Mouse (Mus musculus) embryonic facial prominence, embryonic 13.5 days (tissue): ENCODE measurements at regions not wholly inside any gene's neighbourhood (a gene's known extent, or its start where the extent isn't known, plus 50 kb on each side); places are given as distances from the start of the nearest gene placed in this dataset.

ENCODE experiments used
- ATAC-seq: fragments of 200-750 bp; cut with Nextera tagmentation; 2 replicates; pipeline ENCODE4 v1.8.0; 2017; ENCODE audit warnings: low read depth; ENCODE audit not compliant: insufficient number of reproducible peaks, insufficient read depth, low FRiP score, low TSS enrichment
- H3K27ac ChIP-seq: fragments of 300-500 bp; sonication (generic); 2 replicates; pipeline ENCODE4 v1.5.1; 2015; ENCODE audit warnings: moderate library complexity, mild to moderate bottlenecking, inconsistent platforms
- H3K27me3 ChIP-seq: fragments of 300-500 bp; sonication (generic); 2 replicates; pipeline ENCODE4 v1.6.1; 2015; ENCODE audit warnings: mild to moderate bottlenecking, inconsistent platforms
- H3K36me3 ChIP-seq: fragments of 300-500 bp; sonication (generic); 2 replicates; pipeline ENCODE4 v1.6.1; 2015; ENCODE audit warnings: mild to moderate bottlenecking, inconsistent platforms
- H3K4me1 ChIP-seq: fragments of 300-500 bp; sonication (generic); 2 replicates; pipeline ENCODE4 v1.6.1; 2015; ENCODE audit warnings: inconsistent platforms
- H3K4me2 ChIP-seq: fragments of 300-500 bp; sonication (generic); 2 replicates; pipeline ENCODE4 v1.6.1; 2015; ENCODE audit warnings: moderate library complexity, mild to moderate bottlenecking, inconsistent platforms
- H3K4me3 ChIP-seq: fragments of 300-500 bp; sonication (generic); 2 replicates; pipeline ENCODE4 v1.5.1; 2015; ENCODE audit warnings: mild to moderate bottlenecking, inconsistent platforms
- H3K9ac ChIP-seq: fragments of 300-500 bp; sonication (generic); 2 replicates; pipeline ENCODE4 v1.6.1; 2015; ENCODE audit warnings: mild to moderate bottlenecking, inconsistent platforms
- H3K9me3 ChIP-seq: fragments of 300-500 bp; sonication (generic); 2 replicates; pipeline ENCODE4 v1.6.1; 2016; ENCODE audit warnings: inconsistent platforms
- WGBS: fragments of 180-500 bp; shearing (Covaris S2); methylation state at CpG from one replicate; pipeline ENCODE4 v1.1.7; 2015; ENCODE audit warnings: mixed read lengths; 5-methylcytosine and 5-hydroxymethylcytosine counted together

- Histone ChIP-seq H3K4me1 (peaks cover 23% of the 10 kb centered on the region), H3K4me2 (no peak overlapping the region), H3K4me3 (no peak overlapping the region), H3K27ac (no peak overlapping the region), H3K9ac (no peak overlapping the region), H3K36me3 (no peaks in the 10 kb centered on the region), H3K9me3 (no peaks in the 10 kb centered on the region), H3K27me3 (no peaks in the 10 kb centered on the region)
- 66% methylated on average over 4 of the region's 4 CpGs for WGBS
- no peak for ATAC-seq
Observed at GRCm38 (mm10) chr12:70633194-70633593, 180.3 kb downstream of the Tmx1 start.

GRCm38 (mm10) chr12:70633622-70634365 lies 180.9 kb downstream of the Tmx1 start:
- no peak overlapping the region for H3K4me2 ChIP-seq
- ATAC-seq: no peak
- no peaks in the 10 kb centered on the region for H3K27me3 ChIP-seq
- H3K9me3 ChIP-seq: no peaks in the 10 kb centered on the region
- 55% methylated on average over 13 of the region's 13 CpGs for WGBS
- no peak overlapping the region for H3K9ac ChIP-seq
- no peak overlapping the region for H3K4me3 ChIP-seq
- H3K27ac ChIP-seq: no peak overlapping the region
- H3K36me3 ChIP-seq: no peaks in the 10 kb centered on the region
- H3K4me1 ChIP-seq: peaks cover 20% of the 10 kb centered on the region

GRCm38 (mm10) chr12:70635997-70636396 lies 183.1 kb downstream of the Tmx1 start:
- H3K9ac ChIP-seq: no peak overlapping the region
- H3K9me3 ChIP-seq: no peaks in the 10 kb centered on the region
- H3K4me1 ChIP-seq: peaks cover 13% of the 10 kb centered on the region
- 71% methylated on average over 7 of the region's 7 CpGs for WGBS
- ATAC-seq: no peak
- H3K36me3 ChIP-seq: no peaks in the 10 kb centered on the region
- no peak overlapping the region for H3K4me3 ChIP-seq
- H3K4me2 ChIP-seq: no peak overlapping the region
- H3K27me3 ChIP-seq: no peaks in the 10 kb centered on the region
- H3K27ac ChIP-seq: no peak overlapping the region

GRCm38 (mm10) chr12:70640186-70640585 lies 185.1 kb upstream of the Frmd6 start:
- H3K4me3 ChIP-seq: no peak overlapping the region
- H3K4me2 ChIP-seq: no peak overlapping the region
- H3K36me3 ChIP-seq: no peaks in the 10 kb centered on the region
- no peaks in the 10 kb centered on the region for H3K9me3 ChIP-seq
- H3K27me3 ChIP-seq: no peaks in the 10 kb centered on the region
- no peak overlapping the region for H3K9ac ChIP-seq
- ATAC-seq: no peak
- WGBS: 76% methylated on average over 2 of the region's 2 CpGs
- H3K4me1 ChIP-seq: no peaks in the 10 kb centered on the region
- no peak overlapping the region for H3K27ac ChIP-seq

GRCm38 (mm10) chr12:70644910-70645309 lies 180.4 kb upstream of the Frmd6 start:
- H3K4me3 ChIP-seq: no peak overlapping the region
- 74% methylated on average over 2 of the region's 2 CpGs for WGBS
- no peak for ATAC-seq
- no peak overlapping the region for H3K9ac ChIP-seq
- no peaks in the 10 kb centered on the region for H3K9me3 ChIP-seq
- no peaks in the 10 kb centered on the region for H3K36me3 ChIP-seq
- H3K4me2 ChIP-seq: no peak overlapping the region
- H3K27ac ChIP-seq: no peak overlapping the region
- 0 out of 2 replicates have a peak, but pooled peaks cover 11% of the 10 kb centered on the region for H3K4me1 ChIP-seq
- H3K27me3 ChIP-seq: no peaks in the 10 kb centered on the region

GRCm38 (mm10) chr12:70645407-70645806 lies 179.9 kb upstream of the Frmd6 start:
- WGBS: 70% methylated on average over 3 of the region's 3 CpGs
- H3K36me3 ChIP-seq: no peaks in the 10 kb centered on the region
- peak; percentile 32; the same call in 1 of the 2 replicates for ATAC-seq

GRCm38 (mm10) chr12:70647516-70647915 lies 177.8 kb upstream of the Frmd6 start:
- no peak overlapping the region for H3K4me2 ChIP-seq
- 0 out of 2 replicates have a peak, but pooled peaks cover 11% of the 10 kb centered on the region for H3K4me1 ChIP-seq
- no peaks in the 10 kb centered on the region for H3K36me3 ChIP-seq
- no peaks in the 10 kb centered on the region for H3K27me3 ChIP-seq
- no peak overlapping the region for H3K4me3 ChIP-seq
- ATAC-seq: no peak
- peak overlapping the region; percentile 29 for H3K27ac ChIP-seq
- no peak overlapping the region for H3K9ac ChIP-seq
- WGBS: 35% methylated on average over 6 of the region's 6 CpGs
- H3K9me3 ChIP-seq: no peaks in the 10 kb centered on the region

More at GRCm38 (mm10) chr12:70645407-70645806, 179.9 kb upstream of the Frmd6 start:
- Histone ChIP-seq H3K4me3 (no peak overlapping the region), H3K9me3 (no peaks in the 10 kb centered on the region), H3K27ac (no peak overlapping the region), H3K4me1 (0 out of 2 replicates have a peak, but pooled peaks cover 11% of the 10 kb centered on the region), H3K27me3 (no peaks in the 10 kb centered on the region), H3K9ac (no peak overlapping the region), H3K4me2 (no peak overlapping the region)

GRCm38 (mm10) chr12:70648179-70648811 lies 177.0 kb upstream of the Frmd6 start:
- no peak overlapping the region for H3K9ac ChIP-seq
- no peaks in the 10 kb centered on the region for H3K36me3 ChIP-seq
- WGBS: 64% methylated on average over 6 of the region's 6 CpGs
- no peaks in the 10 kb centered on the region for H3K27me3 ChIP-seq
- no peak for ATAC-seq
- H3K4me2 ChIP-seq: no peak overlapping the region
- 0 out of 2 replicates have a peak, but pooled peaks cover 11% of the 10 kb centered on the region for H3K4me1 ChIP-seq
- peak overlapping the region; percentile 44 for H3K27ac ChIP-seq
- H3K9me3 ChIP-seq: no peaks in the 10 kb centered on the region
- no peak overlapping the region for H3K4me3 ChIP-seq

GRCm38 (mm10) chr12:70648812-70649188 lies 176.5 kb upstream of the Frmd6 start:
- H3K9me3 ChIP-seq: no peaks in the 10 kb centered on the region
- H3K4me2 ChIP-seq: no peak overlapping the region
- H3K4me3 ChIP-seq: no peak overlapping the region
- H3K9ac ChIP-seq: no peak overlapping the region
- no peak for ATAC-seq
- no peaks in the 10 kb centered on the region for H3K36me3 ChIP-seq
- H3K27me3 ChIP-seq: no peaks in the 10 kb centered on the region
- H3K4me1 ChIP-seq: 0 out of 2 replicates have a peak, but pooled peaks cover 11% of the 10 kb centered on the region
- WGBS: 80% methylated on average over 1 of the region's 1 CpGs
- H3K27ac ChIP-seq: peak overlapping the region; percentile 44; the same call in 1 of the 2 replicates

GRCm38 (mm10) chr12:70649691-70650090 lies 175.6 kb upstream of the Frmd6 start:
- Histone ChIP-seq H3K9ac (no peak overlapping the region), H3K9me3 (no peaks in the 10 kb centered on the region), H3K4me2 (no peak overlapping the region), H3K4me3 (no peak overlapping the region), H3K27me3 (no peaks in the 10 kb centered on the region), H3K27ac (no peak overlapping the region), H3K36me3 (no peaks in the 10 kb centered on the region), H3K4me1 (0 out of 2 replicates have a peak, but pooled peaks cover 11% of the 10 kb centered on the region)
- ATAC-seq: no peak
- WGBS: 80% methylated on average over 2 of the region's 2 CpGs

GRCm38 (mm10) chr12:70650470-70650869 lies 174.8 kb upstream of the Frmd6 start:
- H3K36me3 ChIP-seq: no peaks in the 10 kb centered on the region
- H3K27ac ChIP-seq: no peak overlapping the region
- ATAC-seq: no peak
- H3K9me3 ChIP-seq: no peaks in the 10 kb centered on the region
- no peak overlapping the region for H3K4me3 ChIP-seq
- no peak overlapping the region for H3K4me2 ChIP-seq
- no peaks in the 10 kb centered on the region for H3K27me3 ChIP-seq
- 0 out of 2 replicates have a peak, but pooled peaks cover 11% of the 10 kb centered on the region for H3K4me1 ChIP-seq
- H3K9ac ChIP-seq: no peak overlapping the region
- WGBS: 70% methylated on average over 4 of the region's 4 CpGs

GRCm38 (mm10) chr12:70652751-70653150 lies 172.6 kb upstream of the Frmd6 start:
- 81% methylated on average over 3 of the region's 3 CpGs for WGBS
- Histone ChIP-seq H3K4me3 (no peak overlapping the region), H3K36me3 (no peaks in the 10 kb centered on the region)

More at GRCm38 (mm10) chr12:70652751-70653150, 172.6 kb upstream of the Frmd6 start:
- ATAC-seq: no peak
- Histone ChIP-seq H3K4me1 (peaks cover 26% of the 10 kb centered on the region), H3K27ac (no peak overlapping the region), H3K4me2 (no peak overlapping the region), H3K27me3 (no peaks in the 10 kb centered on the region), H3K9me3 (no peaks in the 10 kb centered on the region), H3K9ac (no peak overlapping the region)
